Comparison of ENCODE assay signal across 15 mouse cellular contexts in genomic region chr8:46569659-46570441, GRCm38 (mm10). TPM values are rescaled to one million over a fixed set of nuclear protein-coding genes. Genes with fewer than 3 reads are reported as not detected.
DNase-seq lines count a peak whose midpoint lies in the region; ATAC-seq lines count a peak whose summit lies in the region.
"Had no signal": no experiment of that assay in that cellular context is flagged by ENCODE, and none has a peak within 500 bp of the region (broad histone marks: within the 10 kb centered on the region; RNA-seq: fewer than 3 reads in every experiment).

No protein-coding gene starts in this region.

- no peak overlapping the region for H3K4me3 ChIP-seq in embryonic facial prominence, embryonic 14.5 days (ENCODE audit: low read depth, low read length)
- H3K4me3 ChIP-seq in embryonic facial prominence, embryonic 10.5 days: no peak overlapping the region
- H3K4me3 ChIP-seq in lung, embryonic 15.5 days: no peak overlapping the region
- H3K4me3 ChIP-seq: limb, embryonic 13.5 days; liver, embryonic 15.5 days had no signal

- WGBS in embryonic facial prominence, embryonic 14.5 days: 84% methylated on average over 19 of the region's 19 CpGs
- WGBS in embryonic facial prominence, embryonic 10.5 days: 94% methylated on average over 19 of the region's 19 CpGs
- WGBS in lung, embryonic 15.5 days: 62% methylated on average over 19 of the region's 19 CpGs

- peak; percentile 56; the same call in 1 of the 2 replicates for ATAC-seq in embryonic facial prominence, embryonic 14.5 days (ENCODE audit: low read depth)
- peak; percentile 40; the same call in 1 of the 2 replicates for ATAC-seq in lung, embryonic 15.5 days (ENCODE audit: borderline replicate concordance, extremely low read depth, low FRiP score, low TSS enrichment)
- peak; percentile 82 for ATAC-seq in megakaryocyte-erythroid progenitor cell, adult 5-6 weeks (replicated peaks; ENCODE audit: low FRiP score, low TSS enrichment, poor library complexity, severe bottlenecking)
- ATAC-seq in frontal cortex, adult (ENCODE audit: low TSS enrichment): no peak
- ATAC-seq: activated CD4-positive, CD25-positive, alpha-beta regulatory T cell, adult 4 months had no signal

- no peaks in the 10 kb centered on the region for H3K9me3 ChIP-seq in embryonic facial prominence, embryonic 14.5 days (ENCODE audit: control insufficient read depth, low read length)
- no peaks in the 10 kb centered on the region for H3K9me3 ChIP-seq in embryonic facial prominence, embryonic 10.5 days
- H3K9me3 ChIP-seq in lung, embryonic 15.5 days: no peaks in the 10 kb centered on the region
- H3K9me3 ChIP-seq: limb, embryonic 13.5 days; liver, embryonic 15.5 days had no signal

- no peak overlapping the region for H3K4me2 ChIP-seq in embryonic facial prominence, embryonic 14.5 days (ENCODE audit: low read depth, low read length)
- H3K4me2 ChIP-seq in lung, embryonic 15.5 days: no peak overlapping the region
- H3K4me2 ChIP-seq: limb, embryonic 13.5 days; liver, embryonic 15.5 days; midbrain, embryonic 11.5 days had no signal

- H3K27ac ChIP-seq in embryonic facial prominence, embryonic 14.5 days (replicated peaks; ENCODE audit: low read depth, low read length): no peak overlapping the region
- no peak overlapping the region for H3K27ac ChIP-seq in embryonic facial prominence, embryonic 10.5 days (replicated peaks)
- peak overlapping the region; percentile 57 for H3K27ac ChIP-seq in lung, embryonic 15.5 days
- H3K27ac ChIP-seq: kidney, postnatal 0 days; limb, embryonic 13.5 days; liver, embryonic 15.5 days had no signal

- no peaks in the 10 kb centered on the region for H3K4me1 ChIP-seq in embryonic facial prominence, embryonic 14.5 days (ENCODE audit: control insufficient read depth, insufficient read depth, low read length)
- H3K4me1 ChIP-seq in embryonic facial prominence, embryonic 10.5 days: no peaks in the 10 kb centered on the region
- H3K4me1 ChIP-seq in lung, embryonic 15.5 days: peaks cover 14% of the 10 kb centered on the region
- H3K4me1 ChIP-seq: limb, embryonic 13.5 days; liver, embryonic 15.5 days had no signal

- DNase-seq in embryonic facial prominence, embryonic 14.5 days (ENCODE audit: low spot score): peak; percentile 59
- no peak for DNase-seq in embryonic facial prominence, embryonic 10.5 days (ENCODE audit: low spot score)
- peak; percentile 15 for DNase-seq in thymus, postnatal 0 days (ENCODE audit: low spot score)
- DNase-seq in thymus, adult 18-20 months: no peak
- no peak for DNase-seq in ovary, postnatal 10 days (ENCODE audit: low spot score)
- DNase-seq: cerebellum, postnatal 25 days; gastrocnemius, postnatal 25 days had no signal

- H3K9ac ChIP-seq in embryonic facial prominence, embryonic 14.5 days (ENCODE audit: low read depth, low read length): no peak overlapping the region
- H3K9ac ChIP-seq in lung, embryonic 15.5 days: no peak overlapping the region
- H3K9ac ChIP-seq: limb, embryonic 13.5 days; liver, embryonic 15.5 days had no signal

- H3K36me3 ChIP-seq in embryonic facial prominence, embryonic 14.5 days (ENCODE audit: control insufficient read depth, insufficient read depth, low read length): peaks cover 16% of the 10 kb centered on the region
- peaks cover 70% of the 10 kb centered on the region for H3K36me3 ChIP-seq in embryonic facial prominence, embryonic 10.5 days (replicated peaks)
- H3K36me3 ChIP-seq in lung, embryonic 15.5 days: peaks cover 17% of the 10 kb centered on the region; the same call in 1 of the 2 replicates

- H3K27me3 ChIP-seq in embryonic facial prominence, embryonic 14.5 days (replicated peaks; ENCODE audit: control insufficient read depth, insufficient read depth, low read length): no peaks in the 10 kb centered on the region
- no peaks in the 10 kb centered on the region for H3K27me3 ChIP-seq in embryonic facial prominence, embryonic 10.5 days (replicated peaks; ENCODE audit: low read depth, poor library complexity, severe bottlenecking)
- H3K27me3 ChIP-seq in lung, embryonic 15.5 days: no peaks in the 10 kb centered on the region
- H3K27me3 ChIP-seq: limb, embryonic 13.5 days; liver, embryonic 15.5 days had no signal

RNA-seq across cellular contexts. Expression of gene Cenpu, which starts 18.0 kb away (rescaled TPM):
- polyA plus RNA-seq in embryonic facial prominence, embryonic 14.5 days (2014; fragmentation: Nextera tagmentation; extraction: Ambion mirVana): 12.4 and 16.8 TPM in 2 replicates
- 30.0 and 30.7 TPM in 2 replicates for polyA plus RNA-seq in embryonic facial prominence, embryonic 10.5 days (2016; fragmentation: Nextera tagmentation; extraction: Ambion mirVana)
- 15.5 and 16.3 TPM in 2 replicates for polyA plus RNA-seq in thymus, postnatal 0 days (2015; fragmentation: Nextera tagmentation; extraction: Ambion mirVana)
- 19.2 TPM in 2 replicates for polyA plus RNA-seq in lung, embryonic 15.5 days (2015; fragmentation: Nextera tagmentation; extraction: Ambion mirVana)
- total RNA-seq in megakaryocyte-erythroid progenitor cell, adult 5-6 weeks (2014; fragmentation: Nextera tagmentation): 43.9 and 56.0 TPM in 2 replicates
- 94.8 and 107 TPM in 2 replicates for total RNA-seq in megakaryocyte-erythroid progenitor cell, adult 5-6 weeks (2017)

RNA-seq across cellular contexts. Expression of gene Primpol, which starts 47.2 kb away (rescaled TPM):
- 10.0 and 16.5 TPM in 2 replicates for polyA plus RNA-seq in embryonic facial prominence, embryonic 14.5 days (2014; fragmentation: Nextera tagmentation; extraction: Ambion mirVana)
- polyA plus RNA-seq in embryonic facial prominence, embryonic 10.5 days (2016; fragmentation: Nextera tagmentation; extraction: Ambion mirVana): 8.3 and 10.0 TPM in 2 replicates
- 15.1 and 16.9 TPM in 2 replicates for polyA plus RNA-seq in thymus, postnatal 0 days (2015; fragmentation: Nextera tagmentation; extraction: Ambion mirVana)
- 10.5 and 13.4 TPM in 2 replicates for polyA plus RNA-seq in lung, embryonic 15.5 days (2015; fragmentation: Nextera tagmentation; extraction: Ambion mirVana)
- 18.6 and 22.4 TPM in 2 replicates for total RNA-seq in megakaryocyte-erythroid progenitor cell, adult 5-6 weeks (2014; fragmentation: Nextera tagmentation)
- total RNA-seq in megakaryocyte-erythroid progenitor cell, adult 5-6 weeks (2017): 10.9 and 16.6 TPM in 2 replicates

RNA-seq across cellular contexts. Expression of gene Casp3, which starts 47.2 kb away (rescaled TPM):
- 79.2 and 86.3 TPM in 2 replicates for polyA plus RNA-seq in embryonic facial prominence, embryonic 14.5 days (2014; fragmentation: Nextera tagmentation; extraction: Ambion mirVana)
- polyA plus RNA-seq in embryonic facial prominence, embryonic 10.5 days (2016; fragmentation: Nextera tagmentation; extraction: Ambion mirVana): 139 and 149 TPM in 2 replicates
- 82.5 and 93.9 TPM in 2 replicates for polyA plus RNA-seq in thymus, postnatal 0 days (2015; fragmentation: Nextera tagmentation; extraction: Ambion mirVana)
- polyA plus RNA-seq in lung, embryonic 15.5 days (2015; fragmentation: Nextera tagmentation; extraction: Ambion mirVana): 92.2 and 99.2 TPM in 2 replicates
- total RNA-seq in megakaryocyte-erythroid progenitor cell, adult 5-6 weeks (2014; fragmentation: Nextera tagmentation): 281 and 287 TPM in 2 replicates
- total RNA-seq in megakaryocyte-erythroid progenitor cell, adult 5-6 weeks (2017): 487 and 511 TPM in 2 replicates

Comparison
In these comparisons a context has a peak if more than half of its experiments do, and no peak if none do; other contexts are left out.
1. DNase-seq: peak in embryonic facial prominence, embryonic 14.5 days (single experiment) and thymus, postnatal 0 days (single experiment); none in embryonic facial prominence, embryonic 10.5 days (single experiment), thymus, adult 18-20 months (0 of 2) and ovary, postnatal 10 days (single experiment).